Mouse (Mus musculus): ENCODE data around the gene Col28a1. TPM values are rescaled to one million over a fixed set of nuclear protein-coding genes. Genes with fewer than 3 reads are reported as not detected.

Gene Col28a1
- total RNA-seq, 2 experiments from 2014 or later: 0.22 to 0.23 TPM

GRCm38 (mm10) chr6:8118577-8118976, 73.8 kb downstream of the Col28a1 start:
- DNase-seq: no peak

DNA sequence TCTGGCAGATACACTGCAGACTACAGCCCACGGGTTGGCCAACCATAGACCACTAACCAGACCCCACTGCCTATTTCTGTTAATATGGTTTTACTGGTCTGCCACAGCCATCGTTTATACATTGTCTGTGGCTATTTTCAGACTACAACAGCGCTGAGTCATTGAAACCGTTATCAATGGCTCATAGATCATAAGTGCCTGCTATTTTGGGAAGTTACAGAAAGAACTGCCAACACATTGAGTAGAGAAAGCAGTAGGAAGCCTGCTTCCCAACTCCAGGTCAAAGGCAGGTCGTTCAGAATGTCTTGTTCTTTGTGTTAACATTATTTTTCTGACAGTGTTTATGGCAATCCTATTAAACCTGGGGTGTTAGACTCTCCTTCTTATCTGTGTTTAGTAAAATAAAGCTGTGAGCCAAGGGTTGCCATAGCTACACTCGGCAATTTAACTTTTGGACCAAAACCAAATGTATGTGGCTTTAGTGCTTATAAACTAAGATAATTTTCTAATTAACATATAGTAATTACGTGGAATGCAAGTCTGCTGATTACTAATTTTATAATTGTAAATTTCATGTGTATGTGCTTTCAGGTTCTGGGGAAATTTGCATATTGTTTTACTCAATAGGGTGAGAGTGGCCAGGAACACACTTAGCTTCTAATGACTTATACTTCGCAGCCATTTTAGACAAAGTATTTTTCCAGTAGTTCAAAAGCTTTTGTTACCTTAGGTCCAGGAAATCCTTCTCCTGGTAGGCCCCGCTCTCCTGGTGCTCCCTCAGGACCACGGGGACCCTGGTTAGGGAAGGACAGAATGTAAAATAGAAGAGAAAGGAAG, 86.3 kb downstream of the Col28a1 start:
- no peak for DNase-seq

- DNase-seq: no peak
These were observed 91.2 kb downstream of the Col28a1 start for GRCm38 (mm10) chr6:8101224-8101623.

DNA sequence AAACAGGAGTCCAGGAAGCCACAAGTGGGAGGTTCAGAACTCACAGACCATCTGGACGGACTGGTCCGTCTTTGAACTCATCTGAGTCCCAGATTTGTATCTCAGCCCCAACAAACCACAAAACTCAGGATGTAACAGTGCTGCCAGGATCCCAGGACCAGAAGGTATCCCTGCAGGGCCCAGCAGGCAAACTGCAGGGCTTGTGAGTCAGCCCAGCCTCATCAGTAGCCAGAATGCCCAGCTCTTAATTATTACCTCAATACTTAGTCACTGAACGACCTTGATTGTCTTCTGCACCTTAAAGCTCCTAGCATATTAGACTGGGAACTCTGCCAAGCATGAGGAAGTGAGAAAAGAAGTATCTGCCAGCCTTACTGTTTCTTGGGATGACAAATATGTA, 96.6 kb downstream of the Col28a1 start:
- no peak for DNase-seq

GRCm38 (mm10) chr6:8094160-8094953, 98.1 kb downstream of the Col28a1 start:
- DNase-seq: no peak

GRCm38 (mm10) chr6:8093556-8093955, 98.9 kb downstream of the Col28a1 start:
- no peak for DNase-seq

GRCm38 (mm10) chr6:8086847-8087246, 105.6 kb downstream of the Col28a1 start:
- no peak for DNase-seq

DNA sequence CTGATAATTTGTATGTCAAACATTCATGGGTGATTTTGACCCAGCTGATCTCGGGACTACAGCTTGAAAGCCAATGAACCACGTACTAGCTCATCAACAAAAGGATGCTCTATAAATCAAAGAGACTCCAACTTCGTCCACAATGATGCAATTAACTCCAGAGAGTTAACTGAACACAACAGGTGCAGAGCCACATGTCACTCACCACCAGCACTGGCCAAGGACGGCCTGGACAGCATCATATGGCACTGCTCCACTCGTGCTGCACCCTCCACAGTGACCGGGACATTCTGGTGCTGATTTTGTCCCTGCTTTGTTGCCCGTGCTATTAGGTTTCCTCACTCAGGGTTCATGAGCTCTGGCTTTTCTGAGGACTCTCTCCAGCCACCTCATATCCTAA, 107.6 kb downstream of the Col28a1 start:
- DNase-seq: no peak

- DNase-seq: no peak
These were observed 109.2 kb downstream of the Col28a1 start for GRCm38 (mm10) chr6:8083196-8083595.

DNA sequence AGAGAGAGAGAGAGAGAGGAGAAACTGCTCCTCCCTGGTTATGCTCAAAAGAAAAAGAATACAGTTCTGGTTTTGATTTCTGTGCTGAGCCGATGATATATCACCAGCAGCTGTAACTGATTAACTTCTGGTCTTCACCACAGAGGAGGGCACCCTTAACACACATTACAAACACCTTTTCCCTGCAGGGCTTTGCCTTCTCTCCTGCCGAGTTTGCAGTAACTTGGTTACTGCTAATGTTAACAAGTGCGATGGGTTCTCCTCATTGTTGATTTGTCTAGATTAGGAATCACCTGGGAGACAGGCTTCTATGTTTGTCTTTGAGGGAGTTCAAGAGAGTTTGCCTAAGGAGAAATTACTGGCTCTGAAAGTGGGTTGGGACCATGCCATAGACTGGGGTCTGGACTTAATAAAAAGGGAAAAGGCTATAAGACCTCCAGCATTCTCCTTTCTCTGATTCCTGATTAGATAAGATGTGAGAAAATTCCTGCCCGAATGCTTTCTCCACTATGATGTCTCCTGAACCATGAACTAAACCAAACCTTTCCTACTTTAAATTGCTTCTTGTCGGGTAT, 114.8 kb downstream of the Col28a1 start:
- no peak for DNase-seq

DNA sequence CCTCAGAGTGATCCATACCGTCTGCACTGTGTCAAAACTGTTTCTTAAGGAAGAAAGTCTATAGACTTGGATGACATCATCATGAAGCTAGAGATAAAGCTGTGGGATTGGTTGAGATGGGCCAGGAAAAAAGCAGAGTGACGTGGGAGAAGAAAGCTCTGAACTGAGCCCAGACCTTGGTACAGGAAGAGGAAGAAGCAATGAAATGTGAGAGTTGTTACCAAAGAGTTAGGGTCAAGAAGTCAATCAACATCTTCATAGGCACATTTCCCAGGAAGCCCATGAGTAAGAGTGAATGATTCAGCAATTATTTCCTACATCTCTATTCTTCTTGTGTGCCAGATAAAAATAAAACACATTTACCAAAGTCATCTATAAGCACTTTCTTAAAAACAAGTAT, 117.5 kb downstream of the Col28a1 start:
- DNase-seq: no peak

DNA sequence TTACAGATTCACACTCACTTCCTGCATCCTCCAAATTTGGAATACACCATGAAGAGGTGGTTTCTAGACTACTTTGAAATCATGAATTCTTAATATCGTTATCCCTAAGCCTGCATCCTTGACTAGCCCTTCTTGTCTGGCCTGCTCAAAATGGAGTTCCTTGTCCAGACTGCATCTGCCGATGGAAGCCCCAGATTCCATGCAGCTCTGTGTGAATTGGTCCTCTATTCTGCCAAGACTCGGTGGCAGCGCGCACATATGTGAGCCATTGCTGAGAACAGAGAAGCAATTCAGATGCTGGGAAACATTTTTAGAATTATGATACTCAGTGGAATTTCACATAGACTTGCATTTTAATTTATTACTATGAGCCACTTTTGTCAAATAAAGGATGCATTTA, 123.4 kb downstream of the Col28a1 start:
- DNase-seq: peak in 1 of 2 experiments; percentile 6

DNA sequence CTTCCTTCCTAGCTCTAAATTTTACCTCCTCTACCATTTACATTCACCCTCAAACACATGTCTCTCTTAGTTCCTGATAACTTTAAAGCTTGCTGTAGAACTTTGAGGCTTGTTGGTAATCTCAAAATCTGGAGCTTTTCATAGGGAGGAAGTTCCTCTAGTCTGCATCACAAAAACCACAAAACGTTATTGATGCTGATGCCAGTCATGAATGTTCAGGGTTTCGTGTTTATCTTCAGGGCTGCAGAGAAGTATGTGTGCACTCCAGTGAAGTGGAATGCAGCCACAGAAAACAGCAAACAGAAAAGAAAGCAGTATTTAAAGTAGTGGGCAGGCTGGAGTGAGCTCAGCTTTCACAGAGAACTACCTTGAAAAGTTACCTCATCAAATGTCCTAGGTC, 124.0 kb downstream of the Col28a1 start:
- DNase-seq: no peak

- no peak for DNase-seq
These were observed 125.3 kb downstream of the Col28a1 start for GRCm38 (mm10) chr6:8067124-8067523.

DNA sequence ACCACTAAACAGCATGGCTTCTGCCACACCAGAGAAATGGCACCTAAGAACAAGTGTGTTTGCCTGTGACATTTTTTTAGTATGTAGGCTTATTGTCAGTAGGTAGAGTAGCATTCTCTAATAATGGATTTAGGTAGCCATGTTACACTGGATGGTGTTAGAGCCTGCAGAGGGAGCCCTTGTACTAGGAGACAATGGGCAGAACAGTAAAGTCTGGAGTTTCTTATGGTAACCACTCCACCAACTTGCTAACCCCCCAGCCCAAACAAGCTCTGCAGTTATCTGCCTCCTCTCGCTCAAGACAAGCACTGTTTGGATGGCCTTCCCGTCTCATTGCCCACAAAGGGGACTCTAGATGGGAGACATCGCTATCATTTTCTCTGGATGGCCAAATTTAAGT, 126.2 kb downstream of the Col28a1 start:
- DNase-seq: peak; percentile 15 to 27

- no peak for DNase-seq
These were observed 133.2 kb downstream of the Col28a1 start for GRCm38 (mm10) chr6:8059199-8059598.

DNA sequence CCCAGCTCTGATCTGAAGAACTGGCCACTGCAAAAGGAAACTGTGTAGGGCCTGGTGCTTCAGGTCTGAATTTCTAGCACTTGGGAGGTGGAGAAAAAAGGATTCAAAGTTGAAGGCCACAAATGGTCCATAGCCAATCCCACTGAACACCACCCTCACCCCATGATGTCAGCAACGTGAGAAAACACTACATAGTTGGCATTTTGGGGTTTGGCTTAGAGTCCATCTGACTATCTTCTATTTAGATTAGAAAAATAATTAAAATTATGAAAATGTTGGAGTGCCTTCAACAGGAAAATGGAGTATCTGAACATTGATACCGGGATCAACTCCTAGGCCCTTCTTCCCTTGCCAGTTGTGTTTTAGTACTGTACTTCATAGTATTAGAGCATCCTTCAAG, 144.2 kb downstream of the Col28a1 start:
- no peak for DNase-seq

- no peak for DNase-seq
These were observed 146.0 kb downstream of the Col28a1 start for GRCm38 (mm10) chr6:8046446-8046845.

DNA sequence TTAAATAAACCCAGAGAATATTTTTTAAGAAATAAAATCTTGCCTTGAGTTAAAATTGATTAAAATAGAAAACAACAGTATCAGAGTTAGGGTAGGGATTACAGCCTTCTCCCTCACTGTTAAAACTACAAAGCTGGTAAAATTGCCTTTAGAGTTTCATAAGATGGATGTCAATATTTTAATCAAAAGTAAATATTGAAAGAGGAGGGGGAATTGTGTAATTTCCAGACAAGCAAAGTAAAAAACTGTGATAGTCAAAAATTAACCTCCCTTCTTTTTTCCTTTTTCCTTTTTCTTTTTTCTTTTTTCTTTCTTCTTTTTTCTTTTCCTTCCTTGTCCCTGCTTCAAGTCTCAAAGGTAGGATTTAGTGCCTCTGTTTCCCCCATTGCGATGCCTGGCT, 146.6 kb downstream of the Col28a1 start:
- no peak for DNase-seq

GRCm38 (mm10) chr6:8028711-8029110, 163.7 kb downstream of the Col28a1 start:
- no peak for DNase-seq

GRCm38 (mm10) chr6:8025332-8026129, 166.9 kb downstream of the Col28a1 start:
- no peak for DNase-seq

DNA sequence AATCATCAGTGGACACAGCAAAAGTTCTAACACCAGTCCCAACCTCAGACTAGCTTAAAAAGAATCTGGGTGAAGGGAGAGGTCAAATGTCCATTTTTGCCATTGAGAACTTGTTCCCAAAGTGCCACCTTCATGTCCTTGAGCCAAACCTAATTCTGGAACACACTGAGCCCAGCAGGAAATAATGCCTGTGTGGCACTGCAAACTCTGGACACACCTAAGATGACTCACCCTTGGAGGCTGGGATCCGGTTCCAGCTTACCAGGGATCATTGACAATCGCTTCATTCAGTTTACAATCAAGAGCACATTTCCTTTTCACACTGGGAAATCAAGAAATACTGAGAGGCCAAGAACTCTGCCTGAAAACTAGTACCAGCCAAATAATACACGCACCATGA, 168.9 kb downstream of the Col28a1 start:
- no peak for DNase-seq

- no peak for DNase-seq
These were observed 197.7 kb downstream of the Col28a1 start for GRCm38 (mm10) chr6:7994736-7995135.
